Mouse (Mus musculus): ENCODE results near the gene Mgmt. TPM values are rescaled to one million over a fixed set of nuclear protein-coding genes. Genes with fewer than 3 reads are reported as not detected.

Gene Mgmt
- total and polyA plus RNA-seq, 2 experiments from 2014 or later, result 5.4 to 6.4 TPM

DNA sequence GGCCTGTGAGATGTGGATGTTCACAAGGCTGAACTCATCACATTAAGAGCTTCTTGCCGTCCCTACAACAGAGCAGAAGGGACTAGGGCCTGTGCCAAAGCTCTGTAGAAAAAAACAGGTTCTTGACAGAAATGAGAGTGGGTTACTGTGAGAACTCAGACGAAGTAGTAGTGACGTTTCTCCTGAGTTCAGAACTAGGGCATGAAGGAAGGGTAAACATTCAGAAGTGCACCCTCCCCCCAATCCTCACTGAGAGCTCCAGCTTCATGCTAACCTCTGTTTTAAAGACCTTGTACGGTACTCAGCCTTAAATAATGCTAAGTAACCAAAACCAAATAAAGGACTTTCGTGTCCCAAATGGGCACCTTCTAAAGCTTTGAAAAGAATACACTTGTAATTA, 143.5 kb downstream of the Mgmt start:
- H3K36me3 ChIP-seq (replicated peaks; ENCODE audit: control insufficient read depth, insufficient read depth, low read length), result no peaks in the 10 kb centered on the region
- no peak for TF ChIP-seq EP300 (IDR thresholded peaks at IDR 0.05; ENCODE audit: low read depth)
- TF ChIP-seq CTCF (IDR thresholded peaks at IDR 0.05; ENCODE audit: low read depth), result no peak
- ATAC-seq (ENCODE audit: insufficient read depth, low read depth) (no peak), DNase-seq (ENCODE audit: low spot score) (no peak)
- H3K27ac ChIP-seq (ENCODE audit: low read depth), result no peak overlapping the region
- H3K27me3 ChIP-seq (ENCODE audit: control insufficient read depth, insufficient read depth, low read length), result no peaks in the 10 kb centered on the region
- H3K9ac ChIP-seq (replicated peaks; ENCODE audit: low read depth, low read length), result no peak overlapping the region
- 73% methylated on average over 5 of the region's 5 CpGs for WGBS
- H3K9me3 ChIP-seq (replicated peaks; ENCODE audit: control insufficient read depth, low read length), result no peaks in the 10 kb centered on the region; the same call in 1 of the 2 replicates
- no peak overlapping the region for H3K4me3 ChIP-seq (ENCODE audit: low read depth, low read length)
- H3K4me2 ChIP-seq (ENCODE audit: low read depth, low read length), result no peak overlapping the region
- no peaks in the 10 kb centered on the region for H3K4me1 ChIP-seq (ENCODE audit: control insufficient read depth, insufficient read depth)

DNA sequence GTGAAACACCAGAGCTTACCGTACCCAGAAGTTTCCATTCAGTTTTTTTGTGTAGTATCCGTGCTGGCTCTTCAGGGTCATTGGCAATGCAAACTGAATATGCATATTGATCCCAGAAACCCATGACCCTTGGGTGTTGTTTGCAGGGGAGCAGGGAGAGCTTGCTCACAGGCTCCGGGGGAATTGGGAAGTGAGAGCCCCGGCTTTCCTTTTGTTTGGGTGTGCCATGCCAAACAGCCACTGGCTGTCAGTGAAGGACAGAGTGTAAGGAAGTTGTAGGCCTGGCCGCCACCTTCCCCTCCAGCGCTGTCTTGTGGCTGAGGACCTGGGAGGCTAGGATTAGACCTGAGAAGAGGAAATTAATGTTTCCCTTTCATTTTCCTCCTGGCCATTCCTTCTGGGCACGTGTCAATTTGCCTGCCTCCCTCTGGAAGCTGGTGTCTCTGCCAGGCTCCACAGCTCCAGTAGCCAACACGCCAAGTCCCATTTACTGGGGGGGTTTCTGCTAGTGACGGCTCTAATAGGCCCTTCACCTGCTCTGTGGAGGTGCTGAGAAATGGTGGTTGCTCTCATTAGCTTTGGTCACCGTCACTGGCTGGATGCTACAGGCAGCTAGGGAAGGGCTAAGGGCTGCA, 144.0 kb downstream of the Mgmt start:
- Histone ChIP-seq H3K27ac (ENCODE audit: low read depth) (no peak overlapping the region), H3K9me3 (replicated peaks; ENCODE audit: control insufficient read depth, low read length) (no peaks in the 10 kb centered on the region; the same call in 1 of the 2 replicates), H3K4me1 (ENCODE audit: control insufficient read depth, insufficient read depth) (no peaks in the 10 kb centered on the region), H3K4me2 (ENCODE audit: low read depth, low read length) (no peak overlapping the region), H3K36me3 (replicated peaks; ENCODE audit: control insufficient read depth, insufficient read depth, low read length) (no peaks in the 10 kb centered on the region), H3K27me3 (ENCODE audit: control insufficient read depth, insufficient read depth, low read length) (no peaks in the 10 kb centered on the region), H3K4me3 (ENCODE audit: low read depth, low read length) (no peak overlapping the region), H3K9ac (replicated peaks; ENCODE audit: low read depth, low read length) (no peak overlapping the region)
- TF ChIP-seq CTCF (IDR thresholded peaks at IDR 0.05; ENCODE audit: low read depth), result no peak
- TF ChIP-seq EP300 (IDR thresholded peaks at IDR 0.05; ENCODE audit: low read depth), result no peak
- DNase-seq (ENCODE audit: low spot score), result no peak
- ATAC-seq (ENCODE audit: insufficient read depth, low read depth), result no peak
- WGBS, result 69% methylated on average over 10 of the region's 10 CpGs

DNA sequence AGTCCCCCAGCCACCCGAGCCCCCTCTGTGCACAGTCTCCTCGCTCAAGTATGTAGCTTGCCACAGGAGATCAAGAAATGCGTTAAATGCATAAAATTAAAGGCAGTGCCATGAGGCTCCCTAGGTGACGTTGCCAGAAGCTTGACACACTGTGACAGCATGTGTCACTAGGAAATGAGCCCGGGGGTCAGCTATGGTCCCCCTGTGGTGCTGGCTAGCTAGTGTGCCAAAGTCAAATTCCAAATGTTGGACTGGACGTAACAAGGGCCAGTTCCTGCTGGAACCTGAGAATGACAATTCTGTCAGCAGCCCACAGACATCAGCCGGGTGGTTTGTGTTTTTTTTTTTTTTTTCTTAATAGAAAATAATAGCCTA, 144.5 kb downstream of the Mgmt start:
- WGBS, result 66% methylated on average over 7 of the region's 7 CpGs
- no peak overlapping the region for H3K4me3 ChIP-seq (ENCODE audit: low read depth, low read length)
- no peak overlapping the region for H3K27ac ChIP-seq (ENCODE audit: low read depth)
- no peaks in the 10 kb centered on the region; the same call in 1 of the 2 replicates for H3K9me3 ChIP-seq (replicated peaks; ENCODE audit: control insufficient read depth, low read length)
- DNase-seq (ENCODE audit: low spot score), result no peak
- H3K4me2 ChIP-seq (ENCODE audit: low read depth, low read length), result no peak overlapping the region
- no peaks in the 10 kb centered on the region for H3K27me3 ChIP-seq (ENCODE audit: control insufficient read depth, insufficient read depth, low read length)
- no peaks in the 10 kb centered on the region for H3K36me3 ChIP-seq (replicated peaks; ENCODE audit: control insufficient read depth, insufficient read depth, low read length)
- ATAC-seq (ENCODE audit: insufficient read depth, low read depth), result no peak
- TF ChIP-seq CTCF (IDR thresholded peaks at IDR 0.05; ENCODE audit: low read depth), result no peak
- TF ChIP-seq EP300 (IDR thresholded peaks at IDR 0.05; ENCODE audit: low read depth), result no peak
- no peak overlapping the region for H3K9ac ChIP-seq (replicated peaks; ENCODE audit: low read depth, low read length)
- H3K4me1 ChIP-seq (ENCODE audit: control insufficient read depth, insufficient read depth), result no peaks in the 10 kb centered on the region

DNA sequence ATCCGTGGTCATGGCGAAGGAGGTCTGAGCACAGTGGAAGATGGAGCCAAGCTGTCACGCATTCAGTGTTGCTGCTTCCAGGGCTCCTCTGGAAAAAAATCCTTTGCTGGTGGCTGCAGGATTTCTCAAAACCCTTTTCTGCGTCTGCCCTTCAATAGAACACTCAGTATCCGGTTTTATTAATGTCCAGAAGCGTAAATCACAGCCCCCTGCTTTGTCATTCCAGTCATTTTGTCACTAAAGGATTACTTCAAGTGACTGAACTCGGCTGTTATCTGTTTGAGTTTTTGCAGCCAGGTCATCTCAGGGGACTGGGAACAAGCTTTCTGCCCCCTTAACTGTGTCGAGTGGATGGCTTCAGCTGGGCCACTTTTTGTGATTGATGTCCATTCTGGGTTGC, 146.2 kb downstream of the Mgmt start:
- Histone ChIP-seq H3K4me2 (ENCODE audit: low read depth, low read length) (no peak overlapping the region), H3K4me1 (ENCODE audit: control insufficient read depth, insufficient read depth) (no peaks in the 10 kb centered on the region), H3K4me3 (ENCODE audit: low read depth, low read length) (no peak overlapping the region), H3K27ac (ENCODE audit: low read depth) (no peak overlapping the region), H3K9me3 (replicated peaks; ENCODE audit: control insufficient read depth, low read length) (no peaks in the 10 kb centered on the region), H3K27me3 (ENCODE audit: control insufficient read depth, insufficient read depth, low read length) (no peaks in the 10 kb centered on the region), H3K9ac (replicated peaks; ENCODE audit: low read depth, low read length) (no peak overlapping the region), H3K36me3 (replicated peaks; ENCODE audit: control insufficient read depth, insufficient read depth, low read length) (no peaks in the 10 kb centered on the region)
- TF ChIP-seq CTCF (IDR thresholded peaks at IDR 0.05; ENCODE audit: low read depth) (no peak), EP300 (IDR thresholded peaks at IDR 0.05; ENCODE audit: low read depth) (no peak)
- no peak for DNase-seq (ENCODE audit: low spot score)
- WGBS, result 43% methylated on average over 8 of the region's 8 CpGs
- ATAC-seq (ENCODE audit: insufficient read depth, low read depth), result no peak

DNA sequence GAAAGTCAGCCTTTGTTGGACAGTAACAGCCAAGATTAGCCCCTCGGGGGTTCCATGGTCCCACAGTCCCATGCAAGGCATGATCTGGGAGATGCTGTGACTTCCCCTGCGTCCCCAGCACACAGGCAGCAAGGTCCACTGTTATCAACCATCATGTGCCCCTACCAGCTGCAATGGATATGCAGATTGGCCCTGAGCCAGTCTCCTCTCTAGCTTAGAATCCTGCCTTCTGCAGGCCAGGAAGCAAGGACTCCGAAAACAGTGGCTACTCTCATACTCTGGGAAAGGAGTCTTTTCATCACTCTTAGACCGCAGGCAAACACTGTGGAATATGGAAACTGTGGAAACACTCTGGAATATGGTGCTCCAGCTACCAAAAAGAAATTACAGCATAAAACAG, 152.5 kb downstream of the Mgmt start:
- TF ChIP-seq EP300 (IDR thresholded peaks at IDR 0.05; ENCODE audit: low read depth), result no peak
- no peak for TF ChIP-seq CTCF (IDR thresholded peaks at IDR 0.05; ENCODE audit: low read depth)
- no peak overlapping the region for H3K27ac ChIP-seq (ENCODE audit: low read depth)
- WGBS, result 55% methylated on average over 4 of the region's 4 CpGs
- H3K36me3 ChIP-seq (replicated peaks; ENCODE audit: control insufficient read depth, insufficient read depth, low read length), result no peaks in the 10 kb centered on the region
- no peaks in the 10 kb centered on the region for H3K4me1 ChIP-seq (ENCODE audit: control insufficient read depth, insufficient read depth)
- ATAC-seq (ENCODE audit: insufficient read depth, low read depth), result no peak
- no peak overlapping the region for H3K4me3 ChIP-seq (ENCODE audit: low read depth, low read length)
- no peak overlapping the region for H3K4me2 ChIP-seq (ENCODE audit: low read depth, low read length)
- no peak overlapping the region for H3K9ac ChIP-seq (replicated peaks; ENCODE audit: low read depth, low read length)
- no peaks in the 10 kb centered on the region for H3K27me3 ChIP-seq (ENCODE audit: control insufficient read depth, insufficient read depth, low read length)
- no peaks in the 10 kb centered on the region for H3K9me3 ChIP-seq (replicated peaks; ENCODE audit: control insufficient read depth, low read length)
- DNase-seq (ENCODE audit: low spot score), result no peak

Data from heart, postnatal 0 days (tissue).